Mouse (Mus musculus) frontal cortex, postnatal 10 days (tissue): ENCODE measurements around the gene Carns1.

Source experiments
- DNase-seq, 2 experiments: peaks; one replicate each; pipeline ENCODE4 v3.0.0; 2022; ENCODE audit warnings: low spot score in 2 of 2, mixed read lengths in 1 of 2

Gene Carns1

GRCm38 (mm10) chr19:4175368-4175947, at the start of gene Carns1:
Carns1 (minus strand) TSS chr19:4175479.
- DNase-seq: peak in 1 of 2 experiments; percentile 20

GRCm38 (mm10) chr19:4222165-4222564, 46.9 kb upstream of the Carns1 start:
- no peak for DNase-seq

- no peak for DNase-seq
Observed at GRCm38 (mm10) chr19:4220957-4221743, 45.9 kb upstream of the Carns1 start.

GRCm38 (mm10) chr19:4220416-4220815, 45.1 kb upstream of the Carns1 start:
- no peak for DNase-seq

GRCm38 (mm10) chr19:4219943-4220342, 44.7 kb upstream of the Carns1 start:
- no peak for DNase-seq

- no peak for DNase-seq
Observed at GRCm38 (mm10) chr19:4218784-4219183, 43.5 kb upstream of the Carns1 start.

GRCm38 (mm10) chr19:4218293-4218692, 43.0 kb upstream of the Carns1 start:
- no peak for DNase-seq

- no peak for DNase-seq
Observed at GRCm38 (mm10) chr19:4217855-4218254, 42.6 kb upstream of the Carns1 start.

GRCm38 (mm10) chr19:4217140-4217539, 41.9 kb upstream of the Carns1 start:
- no peak for DNase-seq

GRCm38 (mm10) chr19:4216041-4216685, 40.9 kb upstream of the Carns1 start:
- DNase-seq: no peak

- no peak for DNase-seq
Observed at GRCm38 (mm10) chr19:4215451-4215840, 40.2 kb upstream of the Carns1 start.

GRCm38 (mm10) chr19:4214771-4215450, 39.6 kb upstream of the Carns1 start:
- DNase-seq: no peak

- no peak for DNase-seq
Observed at GRCm38 (mm10) chr19:4214071-4214770, 38.9 kb upstream of the Carns1 start, which contains the start of the genes Clcf1 and AC109138.7. Clcf1 (plus strand) TSS chr19:4214238. AC109138.7 (plus strand) TSS chr19:4214357.

GRCm38 (mm10) chr19:4213524-4213974, 38.3 kb upstream of the Carns1 start:
- DNase-seq: no peak

- DNase-seq: no peak
Observed at GRCm38 (mm10) chr19:4211891-4212588, 36.8 kb upstream of the Carns1 start.

GRCm38 (mm10) chr19:4208563-4208962, 33.3 kb upstream of the Carns1 start:
- no peak for DNase-seq

GRCm38 (mm10) chr19:4206971-4207370, 31.7 kb upstream of the Carns1 start:
- peak in 1 of 2 experiments; percentile 62 for DNase-seq

GRCm38 (mm10) chr19:4204889-4205288, 29.6 kb upstream of the Carns1 start:
- DNase-seq: no peak

- no peak for DNase-seq
Observed at GRCm38 (mm10) chr19:4203604-4204326, 28.5 kb upstream of the Carns1 start.

GRCm38 (mm10) chr19:4203148-4203547, 27.9 kb upstream of the Carns1 start:
- no peak for DNase-seq
